Comparison of ENCODE assay signal across 9 mouse cellular contexts in the genomic region with DNA sequence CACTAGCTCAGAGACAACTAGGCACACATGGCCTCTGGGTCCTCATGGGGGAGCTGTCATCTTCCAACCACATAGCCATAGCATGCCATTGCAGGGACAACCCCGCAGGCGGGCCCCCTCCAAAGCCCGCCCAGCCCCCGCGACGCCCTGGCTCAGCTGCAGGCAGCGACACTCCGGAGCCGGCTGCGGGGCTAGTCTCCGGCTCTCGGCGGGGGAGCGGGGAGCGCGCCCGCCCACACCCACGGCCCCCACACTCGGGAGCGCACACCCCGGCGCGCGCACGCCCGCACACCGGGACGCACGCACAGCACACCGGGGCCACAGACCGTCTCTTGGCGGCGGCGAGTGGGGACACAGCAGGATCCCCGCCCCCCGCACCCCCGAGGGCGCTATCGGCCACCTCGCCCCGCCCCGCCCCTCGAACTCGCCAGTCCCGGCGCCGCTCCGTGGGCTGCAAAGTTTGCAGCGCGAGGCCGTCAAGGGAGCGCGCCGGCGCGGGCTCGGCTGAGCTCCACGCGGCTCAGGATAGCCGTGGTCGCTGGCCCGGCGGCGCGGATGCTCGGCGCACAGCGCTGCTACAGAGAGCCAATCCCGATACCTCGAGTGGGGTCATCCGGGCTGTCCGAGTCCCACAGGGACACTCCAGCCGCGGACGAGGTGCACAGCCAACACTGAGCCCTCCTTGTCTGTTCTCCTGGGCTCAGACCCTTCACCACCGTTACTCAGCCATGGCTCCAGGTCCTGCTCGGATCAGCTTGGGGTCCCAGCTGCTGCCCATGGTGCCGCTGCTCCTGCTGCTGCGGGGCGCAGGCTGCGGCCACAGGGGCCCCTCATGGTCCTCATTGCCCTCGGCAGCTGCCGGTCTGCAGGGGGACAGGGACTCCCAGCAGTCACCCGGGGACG. TPM values are rescaled to one million over a fixed set of nuclear protein-coding genes. Genes with fewer than 3 reads are reported as not detected.
A peak's percentile ranks its signal among the peaks of the same experiment; 100 is the strongest.
DNase-seq lines count a peak whose midpoint lies in the region; ATAC-seq and TF ChIP-seq lines count a peak whose summit lies in the region.
"Had no signal": no experiment of that assay in that cellular context is flagged by ENCODE, and none has a peak within 500 bp of the region (broad histone marks: within the 10 kb centered on the region; RNA-seq: fewer than 3 reads in every experiment).

A gene (plus strand): TSS at position 420 of the 903 bp plus-strand sequence.

- TF ChIP-seq CTCF in lung, embryonic 14.5 days (IDR thresholded peaks at IDR 0.05; ENCODE audit: low read depth) = 0 out of 2 replicates have a peak, but pooled peaks have one; percentile 30

- H3K4me1 ChIP-seq in lung, embryonic 14.5 days (ENCODE audit: insufficient read depth) = no peaks in the 10 kb centered on the region
- peaks cover 53% of the 10 kb centered on the region for H3K4me1 ChIP-seq in embryonic facial prominence, embryonic 13.5 days

- peak; percentile 81 for ATAC-seq in lung, embryonic 14.5 days (ENCODE audit: insufficient read depth)
- peak; percentile 69; the same call in 1 of the 2 replicates for ATAC-seq in embryonic facial prominence, embryonic 13.5 days (ENCODE audit: insufficient number of reproducible peaks, insufficient read depth, low FRiP score, low TSS enrichment, low read depth)
- ATAC-seq: Patski had no signal

- H3K4me3 ChIP-seq in lung, embryonic 14.5 days (ENCODE audit: low read depth, low read length) = peak within 1 kb of the TSS; percentile 55
- H3K4me3 ChIP-seq in embryonic facial prominence, embryonic 13.5 days = peak within 1 kb of the TSS; percentile 61

- no peak within 1 kb of the TSS for H3K27ac ChIP-seq in lung, embryonic 14.5 days (ENCODE audit: low read depth)
- peak within 1 kb of the TSS; percentile 51 for H3K27ac ChIP-seq in embryonic facial prominence, embryonic 13.5 days

- no peaks in the 10 kb centered on the region for H3K36me3 ChIP-seq in lung, embryonic 14.5 days (ENCODE audit: insufficient read depth)
- H3K36me3 ChIP-seq in embryonic facial prominence, embryonic 13.5 days = no peaks in the 10 kb centered on the region

- peaks cover 59% of the 10 kb centered on the region for H3K27me3 ChIP-seq in lung, embryonic 14.5 days (ENCODE audit: insufficient read depth, low read length)
- peaks cover 78% of the 10 kb centered on the region for H3K27me3 ChIP-seq in embryonic facial prominence, embryonic 13.5 days

- WGBS in lung, embryonic 14.5 days = under 1% methylated on average over 73 of the region's 85 CpGs
- WGBS in embryonic facial prominence, embryonic 13.5 days = under 1% methylated on average over 73 of the region's 85 CpGs

- H3K9me3 ChIP-seq in lung, embryonic 14.5 days (ENCODE audit: low read depth, low read length) = no peaks in the 10 kb centered on the region
- H3K9me3 ChIP-seq in embryonic facial prominence, embryonic 13.5 days = no peaks in the 10 kb centered on the region

- intact Hi-C loops in heart, postnatal 10 days (cut with DNase I) = no loop called here

- H3K4me2 ChIP-seq in lung, embryonic 14.5 days = peak within 1 kb of the TSS; percentile 97
- H3K4me2 ChIP-seq in embryonic facial prominence, embryonic 13.5 days = peak within 1 kb of the TSS; percentile 91

- peak within 1 kb of the TSS; percentile 46 for H3K9ac ChIP-seq in lung, embryonic 14.5 days
- peak within 1 kb of the TSS; percentile 77 for H3K9ac ChIP-seq in embryonic facial prominence, embryonic 13.5 days

- DNase-seq in lung, embryonic 14.5 days = peak; percentile 69
- DNase-seq in lung, adult 18-20 months = no peak
- DNase-seq in heart, postnatal 10 days = peak; percentile 29 to 36
- DNase-seq in layer of hippocampus, postnatal 10 days (ENCODE audit: low spot score in 2 of 2) = peak; percentile 48 to 65
- DNase-seq in lung, postnatal 36 days = peak; percentile 7
- DNase-seq in right cerebral cortex, postnatal 25 days = peak; percentile 55
- no peak for DNase-seq in thymus, adult 18-20 months

RNA-seq across cellular contexts. Expression of the gene that starts here (rescaled TPM):
- 2.4 and 4.2 TPM in 2 replicates for polyA plus RNA-seq in lung, embryonic 14.5 days (2014; fragmentation: Nextera tagmentation; extraction: Ambion mirVana)
- polyA plus RNA-seq in embryonic facial prominence, embryonic 13.5 days (2015; fragmentation: Nextera tagmentation; extraction: Ambion mirVana) = 21.2 and 22.1 TPM in 2 replicates
- 1 to 10 TPM; 2.3 to 3.2 TPM for total RNA-seq in heart, postnatal 10 days (2021)
- total RNA-seq in layer of hippocampus, postnatal 10 days (2021) = 10 to 100 TPM in 1 of 2 experiments, 1 to 10 TPM in 1; 9.7 to 12.3 TPM
- polyA plus RNA-seq: Patski had no signal

Comparison
In these comparisons a context has a peak if more than half of its experiments do, and no peak if none do; other contexts are left out.
1. DNase-seq: peak in lung, embryonic 14.5 days (single experiment), heart, postnatal 10 days (2 of 2), layer of hippocampus, postnatal 10 days (2 of 2), lung, postnatal 36 days (single experiment) and right cerebral cortex, postnatal 25 days (single experiment); none in lung, adult 18-20 months (0 of 2) and thymus, adult 18-20 months (0 of 2).